Mouse (Mus musculus) cortical plate, adult 2 months (tissue): Measurements from ENCODE around the gene Pex13. TPM values are rescaled to one million over a fixed set of nuclear protein-coding genes. Genes with fewer than 3 reads are reported as not detected.

Experiments used
- H3K27ac ChIP-seq: fragments of 200-500 bp; 2 replicates; pipeline ENCODE4 v1.5.1; 2012; ENCODE audit warnings: low read length, control low read depth, inconsistent platforms; ENCODE audit not compliant: insufficient read depth
- H3K4me1 ChIP-seq: fragments of 200-500 bp; 2 replicates; pipeline ENCODE4 v1.6.1; 2011; ENCODE audit warnings: low read length; ENCODE audit not compliant: control insufficient read depth, insufficient read depth
- H3K4me3 ChIP-seq: fragments of 200-500 bp; 2 replicates; pipeline ENCODE4 v1.5.1; 2011; ENCODE audit warnings: mild to moderate bottlenecking, low read length, control low read depth; ENCODE audit not compliant: insufficient read depth
- CTCF ChIP-seq: fragments of 200-500 bp; IDR thresholded peaks from 2 replicates; pipeline ENCODE4 v1.5.1; 2011; ENCODE audit warnings: mild to moderate bottlenecking, control low read depth, low read length; ENCODE audit not compliant: insufficient read depth; ENCODE audit errors: extremely low read depth
- POLR2A ChIP-seq: fragments of 200-500 bp; IDR thresholded peaks from 2 replicates; pipeline ENCODE4 v1.6.1; 2011; ENCODE audit warnings: mild to moderate bottlenecking, low read length, control low read depth; ENCODE audit not compliant: insufficient read depth; ENCODE audit errors: extremely low read depth
- polyA plus RNA-seq: library from polyadenylated mRNA; depleted of rRNA; stranded (reverse); fragments of >200 nt; gene quantifications from 2 replicates; pipeline ENCODE4 v1.2.3, GENCODE M21; 2012

Gene Pex13
- polyA plus RNA-seq, 1 experiment = 16.9 TPM

DNA sequence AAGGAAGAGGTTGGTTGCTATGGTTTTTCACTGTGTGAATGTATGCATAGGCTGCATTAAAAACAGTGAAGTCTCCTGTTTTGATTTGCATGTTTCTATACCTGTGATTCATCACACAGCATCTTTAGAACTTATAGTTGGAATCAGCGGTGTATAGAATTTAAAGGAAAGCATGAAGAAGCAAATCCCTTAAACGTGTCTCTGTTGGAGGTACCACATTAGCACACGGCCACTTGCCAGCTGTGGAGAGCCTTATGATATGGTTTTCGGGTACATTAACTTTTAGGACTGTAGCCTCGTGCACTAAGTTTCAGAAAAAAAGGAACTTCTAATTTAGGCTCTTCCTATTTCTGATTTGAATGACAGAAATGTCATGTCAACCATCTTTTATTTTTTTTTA, 16.8 kb upstream of the Pex13 start:
- H3K27ac ChIP-seq = no peak overlapping the region
- no peaks in the 10 kb centered on the region for H3K4me1 ChIP-seq
- TF ChIP-seq CTCF (no peak), POLR2A (no peak)
- H3K4me3 ChIP-seq = no peak overlapping the region

DNA sequence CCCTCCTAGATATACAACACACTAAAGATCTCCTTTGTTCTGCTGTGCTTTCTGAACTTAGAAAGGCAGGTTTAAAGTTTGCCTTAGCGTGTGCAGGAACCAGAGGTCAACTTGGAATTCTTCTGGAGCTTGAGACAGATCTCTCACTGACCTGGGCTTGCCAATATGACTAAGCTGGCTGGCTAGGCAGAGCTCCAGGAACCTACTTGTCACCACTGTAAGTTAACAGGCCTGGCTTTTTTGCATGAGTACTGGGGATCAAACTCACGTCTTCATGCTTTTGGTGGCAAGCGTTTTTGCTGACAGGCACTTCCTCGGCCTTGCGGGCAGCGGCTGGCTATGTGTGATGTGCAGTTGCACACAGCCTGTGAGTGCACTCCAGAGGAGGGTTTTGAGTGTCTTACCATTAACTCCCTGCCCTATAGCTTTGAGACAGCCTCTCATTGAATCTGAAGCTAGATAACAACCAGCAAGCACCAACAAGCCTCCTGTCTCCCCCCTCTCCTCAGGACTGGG, 14.7 kb upstream of the Pex13 start:
- no peak overlapping the region for H3K27ac ChIP-seq
- H3K4me3 ChIP-seq = no peak overlapping the region
- no peak for TF ChIP-seq POLR2A
- TF ChIP-seq CTCF = no peak
- no peaks in the 10 kb centered on the region for H3K4me1 ChIP-seq

DNA sequence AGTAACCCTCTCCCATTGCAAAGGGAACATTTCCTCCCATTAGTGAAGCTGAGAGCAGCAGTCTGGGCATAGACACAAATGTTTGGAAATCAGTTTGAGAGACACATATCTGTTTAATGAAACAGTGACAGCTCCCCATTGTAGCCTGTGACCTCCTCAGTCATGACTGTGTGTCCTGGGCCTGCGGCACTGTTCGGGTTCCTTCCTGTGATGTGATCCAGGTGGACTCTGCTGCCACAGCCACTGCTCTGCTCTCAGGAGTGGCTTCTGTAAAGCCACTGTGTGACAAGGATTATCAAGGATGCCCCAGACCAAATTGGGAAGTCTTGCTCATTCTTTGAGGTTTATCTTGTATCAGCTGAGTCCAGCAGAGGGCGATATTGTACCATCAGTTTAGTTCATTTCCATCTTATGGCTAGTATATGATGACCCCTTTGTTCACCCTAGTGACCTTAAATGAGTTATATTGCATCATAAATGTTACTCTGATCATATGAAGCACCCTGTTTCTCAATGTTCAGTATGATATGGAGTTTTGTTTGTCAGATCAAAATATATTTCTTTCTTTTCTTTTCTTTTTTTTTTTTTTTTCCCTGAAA, 13.4 kb upstream of the Pex13 start:
- Histone ChIP-seq H3K27ac (no peak overlapping the region), H3K4me1 (no peaks in the 10 kb centered on the region), H3K4me3 (no peak overlapping the region)
- TF ChIP-seq POLR2A = no peak
- peak; percentile 40 for TF ChIP-seq CTCF

- TF ChIP-seq CTCF (no peak), POLR2A (no peak)
- no peak overlapping the region for H3K27ac ChIP-seq
- no peak overlapping the region for H3K4me3 ChIP-seq
- no peaks in the 10 kb centered on the region for H3K4me1 ChIP-seq
Measured at GRCm38 (mm10) chr11:23676100-23676499, 10.3 kb upstream of the Pex13 start.

DNA sequence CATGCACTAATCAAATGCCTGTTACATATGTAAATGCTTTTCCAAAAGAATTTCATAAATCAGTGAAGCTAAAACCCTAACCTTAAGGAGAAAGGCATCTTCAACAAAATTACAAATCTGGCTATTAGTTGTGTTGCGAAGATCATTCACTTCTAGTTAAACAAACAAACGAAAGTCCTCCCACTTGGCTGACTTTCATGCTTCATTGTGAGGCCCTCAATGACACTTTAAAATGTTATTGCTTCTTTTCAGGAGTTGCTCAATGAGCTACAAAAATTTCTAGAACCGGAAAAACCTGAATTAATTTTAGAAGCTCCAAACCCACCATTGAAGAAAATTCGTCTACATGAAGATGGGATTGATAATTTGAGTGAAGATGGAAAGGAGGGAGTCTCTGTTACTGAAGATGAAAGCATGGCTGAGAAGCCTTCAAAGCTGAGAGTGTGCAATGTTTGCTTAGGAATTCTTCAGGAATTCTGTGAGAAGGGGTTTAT, 6.5 kb upstream of the Pex13 start:
- TF ChIP-seq POLR2A (no peak), CTCF (no peak)
- no peak overlapping the region for H3K27ac ChIP-seq
- no peak overlapping the region for H3K4me3 ChIP-seq
- no peaks in the 10 kb centered on the region for H3K4me1 ChIP-seq

DNA sequence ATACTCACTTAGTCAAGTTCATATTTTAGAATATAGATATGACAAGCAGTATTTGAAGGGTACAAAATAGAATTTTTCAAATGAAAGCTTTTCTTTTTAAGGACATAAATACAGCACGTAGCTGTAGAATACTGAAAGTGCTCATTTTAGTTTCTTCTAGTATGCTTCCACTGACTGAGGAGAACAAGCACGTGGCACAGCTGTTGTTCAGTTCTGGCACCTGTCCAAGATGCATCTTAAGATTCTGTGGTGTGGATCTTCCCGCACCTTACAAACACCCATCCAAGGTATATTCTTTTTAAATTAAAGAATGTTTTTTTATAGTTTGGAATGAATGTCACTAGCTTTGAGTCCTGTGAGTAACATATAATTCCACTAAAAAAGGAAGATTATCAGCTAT, 1.4 kb upstream of the Pex13 start:
- peaks cover 1% of the 10 kb centered on the region; the same call in 1 of the 2 replicates for H3K4me1 ChIP-seq
- H3K4me3 ChIP-seq = peak overlapping the region; percentile 16; the same call in 1 of the 2 replicates
- TF ChIP-seq CTCF (no peak), POLR2A (no peak)
- H3K27ac ChIP-seq = no peak overlapping the region

DNA sequence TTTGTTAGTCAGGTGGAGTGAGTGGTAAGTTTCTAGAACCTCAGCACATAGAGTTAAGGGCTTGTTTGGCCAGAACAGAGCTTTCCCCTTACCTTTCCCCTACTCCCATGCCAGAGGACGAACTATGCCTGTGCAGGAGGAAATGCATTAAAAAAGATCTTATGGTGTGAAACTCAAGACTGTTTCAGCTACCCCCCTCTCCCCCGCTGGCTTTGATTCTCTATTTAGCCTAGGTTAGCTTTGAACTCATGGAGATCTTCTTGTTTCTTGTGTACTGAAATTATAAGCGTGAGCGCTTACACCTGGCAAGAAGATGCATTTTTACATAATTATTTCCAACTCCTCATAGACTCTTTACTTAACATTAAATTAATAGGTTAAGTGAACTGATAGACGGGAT, 767 bp upstream of the Pex13 start:
- no peak for TF ChIP-seq POLR2A
- no peak for TF ChIP-seq CTCF
- H3K4me1 ChIP-seq = peaks cover 1% of the 10 kb centered on the region; the same call in 1 of the 2 replicates
- H3K27ac ChIP-seq = no peak overlapping the region
- H3K4me3 ChIP-seq = peak overlapping the region; percentile 87

DNA sequence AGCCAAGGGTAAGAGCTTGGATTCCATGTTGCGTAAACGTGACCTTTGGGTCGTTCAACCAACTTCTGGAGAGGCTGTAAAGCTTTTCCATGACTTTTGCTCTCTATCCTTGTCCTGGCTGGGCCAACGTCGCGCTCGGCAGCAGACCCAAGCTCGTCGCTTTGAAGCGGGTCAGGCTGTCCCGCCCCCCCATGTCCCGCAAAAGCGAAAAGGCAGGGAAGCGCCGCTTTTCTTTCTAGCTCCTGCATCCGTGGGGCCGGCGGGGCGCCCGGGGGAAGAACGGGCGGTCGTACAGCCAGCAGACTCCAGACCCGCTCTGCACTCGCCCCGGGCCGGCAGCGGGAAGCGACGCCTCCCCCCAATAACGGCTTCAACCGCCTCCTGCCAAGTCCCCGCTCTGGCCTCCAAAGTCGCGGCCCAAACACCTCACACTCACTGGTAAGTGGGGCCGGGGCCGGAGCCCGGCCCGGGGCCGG, 410 bp downstream of the Pex13 start, which contains the start of gene Pus10:
Pus10 (plus strand) TSS at position 364 of the 476 bp plus-strand sequence.
- Histone ChIP-seq H3K4me3 (peak within 1 kb of the TSS; percentile 87), H3K27ac (peak within 1 kb of the TSS; percentile 92), H3K4me1 (peaks cover 1% of the 10 kb centered on the region; the same call in 1 of the 2 replicates)
- no peak for TF ChIP-seq CTCF
- no peak for TF ChIP-seq POLR2A

GRCm38 (mm10) chr11:23664232-23664631, 1.5 kb downstream of the Pex13 start:
- TF ChIP-seq POLR2A (no peak), CTCF (no peak)
- Histone ChIP-seq H3K4me1 (peaks cover 1% of the 10 kb centered on the region; the same call in 1 of the 2 replicates), H3K27ac (no peak overlapping the region), H3K4me3 (no peak overlapping the region)

DNA sequence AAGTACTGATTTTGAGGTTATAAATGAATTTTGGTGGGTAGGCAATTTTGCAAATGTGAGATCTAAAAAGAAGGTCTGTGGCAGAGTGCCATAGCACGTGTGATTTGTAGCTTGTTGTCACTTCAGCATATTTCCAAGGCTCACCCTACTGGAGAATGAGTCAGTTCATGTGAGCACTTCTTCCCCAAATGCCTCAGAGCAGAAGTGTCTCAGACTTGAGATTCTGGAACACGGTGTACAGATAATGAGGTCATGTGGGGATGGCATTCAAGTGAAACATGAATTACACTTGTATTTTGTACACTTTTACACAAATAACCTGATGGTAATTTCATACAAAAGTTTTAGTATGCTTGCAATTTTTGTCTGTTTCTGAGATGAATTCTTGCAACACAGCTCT, 8.0 kb downstream of the Pex13 start:
- TF ChIP-seq CTCF (no peak), POLR2A (no peak)
- Histone ChIP-seq H3K4me3 (no peak overlapping the region), H3K4me1 (peaks cover 3% of the 10 kb centered on the region; the same call in 1 of the 2 replicates), H3K27ac (no peak overlapping the region)
